Mouse (Mus musculus): ENCODE measurements around the gene Meis1.
A peak's percentile ranks its signal among the peaks of the same experiment; 100 is the strongest.

Gene Meis1

GRCm38 (mm10) chr11:18990244-18990677 is 28.5 kb downstream of the Meis1 start:
- no peak for DNase-seq (ENCODE audit: low read depth)

- no peak for DNase-seq (ENCODE audit: low read depth)
Measured at GRCm38 (mm10) chr11:18989669-18990243, 29.0 kb downstream of the Meis1 start.

DNA sequence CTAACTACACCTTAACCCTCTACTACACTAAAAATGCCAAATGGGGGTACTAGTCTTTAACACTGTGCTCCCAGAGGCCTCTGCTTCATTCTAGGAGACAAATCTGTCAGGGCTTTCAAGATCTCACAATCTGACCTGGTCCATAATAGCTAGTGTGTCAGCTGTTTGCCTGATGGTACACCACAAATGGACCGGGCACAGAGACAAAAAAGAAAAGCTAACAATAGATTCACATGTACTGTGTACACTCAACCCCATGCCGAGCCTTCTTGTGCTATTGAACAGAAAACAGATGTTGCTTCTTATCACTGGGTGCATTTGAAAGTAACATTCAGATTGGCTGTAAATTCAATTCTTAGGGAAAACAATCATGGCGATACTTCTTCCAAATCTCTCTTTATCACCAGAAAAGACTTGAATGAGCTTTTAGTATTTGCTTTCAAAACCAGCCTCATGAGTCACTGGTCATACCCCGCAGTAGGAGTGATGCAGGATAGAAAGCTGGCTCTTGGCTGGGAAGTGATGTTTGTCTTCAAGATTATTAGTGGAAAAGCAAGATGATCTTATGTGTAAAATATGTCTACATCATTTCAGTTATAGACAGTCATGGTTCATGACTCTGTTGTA is 30.0 kb downstream of the Meis1 start:
- DNase-seq (ENCODE audit: low read depth) = no peak

DNA sequence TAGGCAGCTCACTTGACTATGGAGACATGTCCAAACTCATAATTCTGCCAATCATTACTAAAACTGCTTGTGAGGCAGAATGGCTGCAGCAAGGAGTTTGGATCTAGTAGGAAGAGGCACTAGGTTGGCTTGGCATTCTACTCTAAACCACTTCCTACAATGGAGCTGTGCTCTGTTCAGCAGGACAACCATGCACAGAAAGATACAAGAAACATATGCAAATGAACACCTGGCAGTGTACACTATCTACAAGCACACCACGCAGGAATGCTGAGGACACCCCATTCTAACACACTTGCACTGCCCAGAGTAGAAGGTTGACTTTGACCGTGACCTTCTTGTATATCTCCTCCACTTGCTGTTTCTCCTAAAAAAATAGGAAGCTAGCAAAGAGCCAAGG is 35.0 kb downstream of the Meis1 start:
- DNase-seq (ENCODE audit: low read depth) = no peak

DNA sequence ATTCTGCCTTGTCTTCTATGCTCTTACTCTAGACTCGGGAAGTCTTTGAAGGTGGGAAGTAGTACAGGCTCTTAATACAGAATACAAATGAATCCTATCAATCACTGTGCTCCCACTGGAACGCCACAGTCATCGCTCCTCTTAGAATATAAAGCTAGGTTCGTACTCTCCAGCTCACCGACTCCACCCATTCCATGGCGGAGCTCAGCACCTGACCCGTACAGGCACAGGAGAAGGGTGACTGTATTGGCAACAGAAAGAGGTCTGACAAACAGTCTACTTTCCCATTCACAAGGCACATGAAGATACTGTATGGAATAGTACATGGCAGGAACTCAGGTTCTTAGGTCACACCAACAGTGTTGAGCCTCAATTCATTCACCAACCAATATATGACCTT is 35.5 kb downstream of the Meis1 start:
- DNase-seq (ENCODE audit: low read depth) = no peak

GRCm38 (mm10) chr11:18982331-18982730 is 36.5 kb downstream of the Meis1 start:
- DNase-seq (ENCODE audit: low read depth) = no peak

DNA sequence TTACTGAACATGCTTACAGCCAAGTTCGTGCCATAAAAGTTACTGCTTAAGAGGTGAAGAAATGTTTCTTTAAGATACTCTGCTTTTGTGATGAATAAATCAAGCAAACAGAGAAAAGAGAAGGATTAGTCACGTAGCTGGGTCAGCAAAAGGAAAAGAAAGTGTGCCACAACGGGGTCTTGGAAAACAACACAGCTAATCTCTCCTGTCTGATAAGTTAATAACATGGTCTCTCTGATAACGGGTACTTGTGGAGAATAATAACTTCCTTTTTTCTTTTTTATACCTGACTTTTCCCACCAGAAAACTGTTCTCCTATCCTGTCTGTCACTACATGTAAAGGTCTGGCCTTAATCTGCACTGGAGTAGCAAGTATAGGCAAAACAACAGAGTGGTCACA is 37.4 kb downstream of the Meis1 start:
- no peak for DNase-seq (ENCODE audit: low read depth)

DNA sequence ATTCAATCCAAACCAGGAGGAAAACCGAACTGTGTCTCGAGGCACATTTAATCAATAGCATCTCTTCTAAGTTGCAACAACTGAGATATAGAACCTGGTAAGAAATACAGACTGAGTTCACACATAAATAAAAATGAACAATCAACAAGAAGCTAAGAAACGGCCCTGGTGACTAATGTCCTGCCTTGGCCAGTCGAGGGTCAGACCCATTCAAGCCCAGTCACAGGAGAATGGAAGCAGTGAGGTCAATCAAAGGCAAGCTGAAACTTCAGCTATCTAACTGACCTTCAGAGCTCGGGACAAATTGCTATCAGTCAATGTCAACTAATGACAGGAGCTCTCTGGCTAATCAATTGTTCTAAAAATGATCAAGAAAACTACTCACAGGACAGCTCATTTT is 38.2 kb downstream of the Meis1 start:
- no peak for DNase-seq (ENCODE audit: low read depth)

DNA sequence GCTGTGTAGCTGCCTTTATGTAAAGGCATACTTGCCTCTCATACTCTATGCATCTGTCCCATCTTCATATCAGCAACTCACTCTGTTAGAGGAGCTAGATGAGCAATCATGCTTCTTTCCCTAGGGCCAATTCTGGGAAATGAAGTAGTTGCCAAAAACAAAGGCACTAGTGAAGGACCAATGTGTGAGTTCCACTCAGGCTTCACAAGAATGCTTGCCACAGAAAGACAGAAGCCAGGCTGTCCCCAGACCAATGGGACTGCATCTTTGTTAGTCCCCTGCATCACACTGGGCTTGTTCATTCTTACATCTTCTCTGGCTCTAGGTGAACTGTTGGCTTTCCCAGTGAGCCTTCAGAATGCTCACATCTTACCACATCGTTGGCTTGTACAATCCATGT is 43.7 kb downstream of the Meis1 start:
- no peak for DNase-seq (ENCODE audit: low read depth)

- DNase-seq (ENCODE audit: low read depth) = no peak
Measured at GRCm38 (mm10) chr11:18973808-18974207, 45.0 kb downstream of the Meis1 start.

- DNase-seq (ENCODE audit: low read depth) = no peak
Measured at GRCm38 (mm10) chr11:18972968-18973367, 45.8 kb downstream of the Meis1 start.

DNA sequence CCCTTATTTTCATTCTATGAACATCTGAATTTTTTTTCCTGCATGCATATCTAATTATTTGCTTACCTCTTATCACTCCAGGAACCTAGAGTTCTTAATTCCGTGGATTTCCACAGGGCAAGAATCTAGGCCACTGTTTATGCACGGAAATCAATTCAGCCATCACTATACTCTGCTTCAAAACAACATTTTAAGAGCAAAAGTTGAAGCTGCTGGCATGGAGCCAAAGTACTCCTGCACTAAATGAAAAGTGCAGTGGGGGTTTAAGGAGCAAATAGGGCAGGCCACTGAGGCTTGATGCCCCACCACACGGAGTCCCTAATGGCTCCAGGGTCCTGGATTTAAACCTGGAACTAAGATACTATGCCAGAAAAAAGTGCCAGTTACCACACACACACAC is 47.2 kb downstream of the Meis1 start:
- no peak for DNase-seq (ENCODE audit: low read depth)

DNA sequence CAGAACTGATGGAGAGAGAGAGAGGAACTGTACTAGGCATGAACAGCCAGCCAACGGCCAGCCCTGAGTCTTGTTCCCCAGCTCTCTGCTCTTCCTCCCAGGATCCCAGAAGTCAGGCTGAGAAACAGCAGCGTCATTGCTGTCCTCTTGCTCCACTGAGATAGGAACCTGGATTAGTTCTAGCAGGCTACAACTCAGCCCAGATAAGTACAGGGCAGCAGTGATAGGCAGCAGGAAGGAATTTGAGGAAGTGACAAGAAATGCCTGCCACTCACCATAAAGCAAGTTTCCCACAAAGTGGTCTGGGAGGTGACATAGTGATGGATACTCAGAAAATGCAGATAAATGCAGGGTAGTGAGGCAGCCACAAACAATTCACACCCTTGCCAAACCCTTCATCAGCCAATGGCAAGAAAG is 48.9 kb downstream of the Meis1 start:
- peak; percentile 36 for DNase-seq (ENCODE audit: low read depth)

DNA sequence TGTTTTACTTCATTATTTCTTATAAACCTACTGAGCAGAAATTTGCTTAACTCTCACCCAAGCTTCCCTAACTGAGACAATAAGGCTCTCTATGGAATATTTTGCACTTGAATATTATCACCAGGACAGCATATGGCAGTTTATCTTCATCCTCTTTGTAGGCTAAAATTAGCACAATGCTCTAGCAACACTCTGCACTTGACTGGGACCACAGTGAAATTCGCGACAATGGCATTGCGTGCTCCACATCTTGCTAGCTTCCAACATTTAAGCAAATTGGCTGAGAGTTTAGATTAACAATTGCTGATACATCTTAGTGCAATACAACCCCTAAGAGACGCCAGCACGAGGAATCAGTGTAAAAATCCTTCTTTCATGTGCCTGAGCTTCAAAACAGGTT is 54.4 kb downstream of the Meis1 start:
- DNase-seq (ENCODE audit: low read depth) = no peak

GRCm38 (mm10) chr11:18963202-18964136 is 55.3 kb downstream of the Meis1 start:
- no peak for DNase-seq (ENCODE audit: low read depth)

GRCm38 (mm10) chr11:18959465-18959864 is 59.3 kb downstream of the Meis1 start:
- DNase-seq (ENCODE audit: low read depth) = no peak

GRCm38 (mm10) chr11:18957805-18958770 is 60.7 kb downstream of the Meis1 start:
- peak; percentile 48 for DNase-seq (ENCODE audit: low read depth)

GRCm38 (mm10) chr11:18957097-18957804 is 61.5 kb downstream of the Meis1 start:
- DNase-seq (ENCODE audit: low read depth) = no peak

GRCm38 (mm10) chr11:18955969-18956368 is 62.8 kb downstream of the Meis1 start:
- DNase-seq (ENCODE audit: low read depth) = no peak

DNA sequence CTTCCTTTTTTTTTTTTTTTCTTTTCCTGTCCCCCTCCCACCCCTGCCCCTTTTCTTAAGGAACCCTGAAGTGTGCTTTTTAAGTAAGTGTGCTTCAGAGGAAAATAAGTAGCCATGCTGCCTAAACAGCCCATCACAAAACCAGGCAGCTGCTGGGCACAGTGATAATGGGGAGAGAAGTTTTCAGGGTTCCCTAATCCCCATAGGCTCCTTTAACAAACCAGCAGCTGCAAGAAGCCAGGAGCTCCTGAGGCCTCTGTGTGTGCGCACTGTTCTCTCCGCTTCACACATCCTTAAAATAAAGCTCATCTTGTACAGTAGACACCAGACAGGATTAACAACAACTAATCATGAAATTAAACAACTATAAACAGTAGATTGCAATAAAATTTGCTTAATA is 63.9 kb downstream of the Meis1 start:
- no peak for DNase-seq (ENCODE audit: low read depth)

DNA sequence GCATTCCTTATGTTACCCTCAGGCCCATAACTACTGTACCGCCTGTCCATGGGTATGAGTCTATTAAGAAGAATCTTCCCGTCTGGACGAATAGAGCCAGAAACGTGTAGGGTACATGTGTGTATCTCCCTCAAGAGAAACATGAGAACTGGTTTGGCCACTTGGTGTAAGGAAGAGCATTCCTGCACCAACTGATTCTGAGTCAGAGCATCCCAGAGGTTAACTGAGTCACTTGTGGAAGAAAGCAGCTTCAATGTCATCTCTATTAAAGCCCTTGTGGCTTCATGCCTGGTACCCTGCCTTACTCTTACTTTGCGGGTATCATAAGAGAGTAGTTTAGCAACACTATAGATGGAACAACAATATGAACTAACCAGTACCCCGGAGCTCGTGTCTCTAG is 64.9 kb downstream of the Meis1 start:
- DNase-seq (ENCODE audit: low read depth) = no peak

Measured in c-Kit-positive CD71-negative TER-119-negative erythroid progenitor cells, embryonic 14.5 days (primary cell).